Mouse (Mus musculus): ENCODE measurements around the gene Wbp11.

- TF ChIP-seq POLR2A (IDR thresholded peaks at IDR 0.05; ENCODE audit: borderline replicate concordance, insufficient read depth, low read length) (no peak), CTCF (IDR thresholded peaks at IDR 0.05; ENCODE audit: borderline replicate concordance, insufficient read depth, low read depth, low read length) (no peak)
These were observed 648 bp upstream of the Wbp11 start for GRCm38 (mm10) chr6:136828681-136829080.
